9 mouse cellular contexts compared by ENCODE assay signal in the genomic region with DNA sequence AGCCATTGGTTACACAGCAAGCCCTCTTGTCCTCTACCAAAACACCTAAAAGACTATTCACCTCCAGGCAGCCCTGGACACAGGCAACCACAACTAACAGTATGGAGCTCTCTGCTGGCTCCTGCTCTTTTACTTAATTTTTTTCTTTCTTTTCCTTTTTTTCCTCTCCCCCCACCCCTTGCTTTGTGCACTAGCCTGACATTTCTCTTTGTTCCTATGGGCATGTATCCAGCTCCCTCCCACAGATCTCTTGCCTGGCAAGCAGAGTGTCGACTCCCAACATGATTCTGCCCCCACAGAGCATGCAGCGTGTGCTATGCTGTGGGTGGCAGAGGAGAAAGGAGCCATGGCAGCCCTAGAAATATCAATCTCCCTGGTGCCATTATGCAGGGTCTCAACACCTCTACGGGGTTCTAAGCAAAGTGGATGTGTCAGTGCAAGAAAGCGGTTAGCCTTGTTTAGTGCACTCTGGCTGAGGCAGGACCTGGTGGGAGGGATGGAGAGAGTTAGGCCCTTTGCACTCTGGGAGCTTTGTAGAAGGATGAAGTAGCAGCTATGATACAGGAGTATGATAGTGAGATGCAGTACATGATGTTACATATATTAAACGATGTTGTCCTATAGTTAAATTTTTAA.
DNase-seq lines count a peak whose midpoint lies in the region; ATAC-seq and TF ChIP-seq lines count a peak whose summit lies in the region.
"Had no signal": no experiment of that assay in that cellular context is flagged by ENCODE, and none has a peak within 500 bp of the region (broad histone marks: within the 10 kb centered on the region; RNA-seq: fewer than 3 reads in every experiment).

No protein-coding gene starts in this region.

- TF ChIP-seq POLR2A in cerebellum, adult 2 months (IDR thresholded peaks at IDR 0.05; ENCODE audit: borderline replicate concordance, insufficient read depth, low read length) = no peak

- no peak for TF ChIP-seq CTCF in cerebellum, adult 2 months (IDR thresholded peaks at IDR 0.05; ENCODE audit: borderline replicate concordance, insufficient read depth, low read depth, low read length)

- H3K36me3 ChIP-seq in hindbrain, embryonic 14.5 days (replicated peaks; ENCODE audit: control insufficient read depth, insufficient read depth) = no peaks in the 10 kb centered on the region
- H3K36me3 ChIP-seq in hindbrain, embryonic 12.5 days = no peaks in the 10 kb centered on the region
- H3K36me3 ChIP-seq: limb, embryonic 13.5 days had no signal

- 49% methylated on average over 5 of the region's 5 CpGs for whole genome bisulfite sequencing in hindbrain, embryonic 14.5 days
- 66% methylated on average over 5 of the region's 5 CpGs for WGBS in hindbrain, embryonic 12.5 days
- WGBS in cerebellum, adult 2 months = 30% methylated on average over 5 of the region's 5 CpGs

- peak; percentile 51; the same call in 1 of the 2 replicates for ATAC-seq in hindbrain, embryonic 14.5 days (ENCODE audit: low FRiP score)
- ATAC-seq in hindbrain, embryonic 12.5 days (ENCODE audit: low FRiP score) = no peak
- ATAC-seq in megakaryocyte progenitor cell, adult 5-6 weeks (replicated peaks; ENCODE audit: poor library complexity) = no peak

- H3K4me2 ChIP-seq in hindbrain, embryonic 14.5 days (replicated peaks) = no peak overlapping the region
- no peak overlapping the region for H3K4me2 ChIP-seq in hindbrain, embryonic 12.5 days (replicated peaks)
- H3K4me2 ChIP-seq: limb, embryonic 13.5 days had no signal

- H3K4me3 ChIP-seq in hindbrain, embryonic 14.5 days (replicated peaks; ENCODE audit: low read length) = no peak overlapping the region
- H3K4me3 ChIP-seq in hindbrain, embryonic 12.5 days = no peak overlapping the region
- H3K4me3 ChIP-seq in cerebellum, adult 2 months (replicated peaks; ENCODE audit: insufficient read depth, low read depth, low read length) = no peak overlapping the region
- H3K4me3 ChIP-seq: limb, embryonic 13.5 days had no signal

- no peak for DNase-seq in hindbrain, embryonic 14.5 days (ENCODE audit: low spot score)
- DNase-seq in cerebellum, adult 2 months = peak; percentile 65 to 82
- DNase-seq in layer of hippocampus, adult 11-12 months (ENCODE audit: low spot score) = peak; percentile 80
- DNase-seq in ovary, postnatal 14 days (ENCODE audit: low spot score) = peak; percentile 8
- no peak for DNase-seq in kidney, adult 18-20 months
- no peak for DNase-seq in kidney, postnatal 36 days

- H3K4me1 ChIP-seq in hindbrain, embryonic 14.5 days (replicated peaks; ENCODE audit: control insufficient read depth, insufficient read depth, low read length) = peaks cover 6% of the 10 kb centered on the region; the same call in 1 of the 2 replicates
- 0 out of 2 replicates have a peak, but pooled peaks cover 4% of the 10 kb centered on the region for H3K4me1 ChIP-seq in hindbrain, embryonic 12.5 days
- peaks cover 9% of the 10 kb centered on the region for H3K4me1 ChIP-seq in cerebellum, adult 2 months (ENCODE audit: control insufficient read depth, insufficient read depth, low read length)
- H3K4me1 ChIP-seq: limb, embryonic 13.5 days had no signal

- H3K9ac ChIP-seq in hindbrain, embryonic 14.5 days = no peak overlapping the region
- H3K9ac ChIP-seq in hindbrain, embryonic 12.5 days = no peak overlapping the region
- H3K9ac ChIP-seq: limb, embryonic 13.5 days had no signal

- no peak overlapping the region for H3K27ac ChIP-seq in hindbrain, embryonic 14.5 days
- H3K27ac ChIP-seq in hindbrain, embryonic 12.5 days = no peak overlapping the region
- H3K27ac ChIP-seq in cerebellum, adult 2 months (ENCODE audit: insufficient read depth, low read length) = peak overlapping the region; percentile 55
- H3K27ac ChIP-seq: limb, embryonic 13.5 days had no signal

- H3K9me3 ChIP-seq in hindbrain, embryonic 14.5 days (ENCODE audit: control insufficient read depth, low read length) = no peaks in the 10 kb centered on the region
- H3K9me3 ChIP-seq in hindbrain, embryonic 12.5 days (replicated peaks) = no peaks in the 10 kb centered on the region
- H3K9me3 ChIP-seq: limb, embryonic 13.5 days had no signal

- H3K27me3 ChIP-seq in hindbrain, embryonic 14.5 days (ENCODE audit: control insufficient read depth, insufficient read depth, low read length) = no peaks in the 10 kb centered on the region
- H3K27me3 ChIP-seq in hindbrain, embryonic 12.5 days = 0 out of 2 replicates have a peak, but pooled peaks cover 2% of the 10 kb centered on the region
- no peaks in the 10 kb centered on the region for H3K27me3 ChIP-seq in cerebellum, adult 2 months (ENCODE audit: control insufficient read depth, insufficient read depth, low read length)
- H3K27me3 ChIP-seq: limb, embryonic 13.5 days had no signal

Comparison
In these comparisons a context has a peak if more than half of its experiments do, and no peak if none do; other contexts are left out.
1. DNase-seq: peak in cerebellum, adult 2 months (2 of 2), layer of hippocampus, adult 11-12 months (single experiment) and ovary, postnatal 14 days (single experiment); none in hindbrain, embryonic 14.5 days (single experiment), kidney, adult 18-20 months (single experiment) and kidney, postnatal 36 days (0 of 2).